Mouse (Mus musculus) liver, adult 2 months (tissue): ENCODE results near the gene Znrf1.

Source experiments
- CTCF ChIP-seq: fragments of 200-500 bp; IDR thresholded peaks from 2 replicates; pipeline ENCODE4 v1.5.1; 2011; ENCODE audit warnings: low read depth, low read length, control low read depth
- POLR2A ChIP-seq: fragments of 200-500 bp; IDR thresholded peaks from 2 replicates; pipeline ENCODE4 v1.6.1; 2011; ENCODE audit warnings: low read length, control low read depth; ENCODE audit not compliant: insufficient read depth; ENCODE audit errors: extremely low read depth

GRCm38 (mm10) chr8:111638086-111638485, 102.2 kb downstream of the Znrf1 start:
- TF ChIP-seq POLR2A (no peak), CTCF (no peak)
